Mouse (Mus musculus): ENCODE measurements at regions not wholly inside any gene's neighbourhood (a gene's known extent, or its start where the extent isn't known, plus 50 kb on each side); places are given as distances from the start of the nearest gene placed in this dataset.
A peak's percentile ranks its signal among the peaks of the same experiment; 100 is the strongest.

- no peaks in the 10 kb centered on the region for H3K4me1 ChIP-seq (ENCODE audit: insufficient read depth)
- no peaks in the 10 kb centered on the region for H3K9me3 ChIP-seq (ENCODE audit: low read depth, low read length)
- no peak overlapping the region for H3K27ac ChIP-seq (ENCODE audit: low read depth)
- TF ChIP-seq CTCF (IDR thresholded peaks at IDR 0.05; ENCODE audit: low read depth) = no peak
- no peak for DNase-seq
- no peak overlapping the region for H3K4me2 ChIP-seq
- no peak overlapping the region for H3K9ac ChIP-seq
- no peaks in the 10 kb centered on the region for H3K27me3 ChIP-seq (ENCODE audit: insufficient read depth, low read length)
- ATAC-seq (ENCODE audit: insufficient read depth) = no peak
- 70% methylated on average over 3 of the region's 3 CpGs for WGBS
- no peak overlapping the region for H3K4me3 ChIP-seq (ENCODE audit: low read depth, low read length)
- no peaks in the 10 kb centered on the region for H3K36me3 ChIP-seq (ENCODE audit: insufficient read depth)
Measured at GRCm38 (mm10) chr13:6237201-6237600, 310.7 kb upstream of the Pitrm1 start.

GRCm38 (mm10) chr13:6240855-6241254, 307.1 kb upstream of the Pitrm1 start:
- H3K4me2 ChIP-seq = no peak overlapping the region
- H3K9ac ChIP-seq = no peak overlapping the region
- no peak for DNase-seq
- H3K27ac ChIP-seq (ENCODE audit: low read depth) = no peak overlapping the region
- no peaks in the 10 kb centered on the region for H3K27me3 ChIP-seq (ENCODE audit: insufficient read depth, low read length)
- ATAC-seq (ENCODE audit: insufficient read depth) = no peak
- no peaks in the 10 kb centered on the region for H3K36me3 ChIP-seq (ENCODE audit: insufficient read depth)
- TF ChIP-seq CTCF (IDR thresholded peaks at IDR 0.05; ENCODE audit: low read depth) = no peak
- WGBS = 58% methylated on average over 3 of the region's 3 CpGs
- no peaks in the 10 kb centered on the region for H3K9me3 ChIP-seq (ENCODE audit: low read depth, low read length)
- H3K4me1 ChIP-seq (ENCODE audit: insufficient read depth) = no peaks in the 10 kb centered on the region
- H3K4me3 ChIP-seq (ENCODE audit: low read depth, low read length) = no peak overlapping the region

- no peak for ATAC-seq (ENCODE audit: insufficient read depth)
- H3K27ac ChIP-seq (ENCODE audit: low read depth) = no peak overlapping the region
- no peak overlapping the region for H3K4me3 ChIP-seq (ENCODE audit: low read depth, low read length)
- TF ChIP-seq CTCF (IDR thresholded peaks at IDR 0.05; ENCODE audit: low read depth) = no peak
- H3K4me2 ChIP-seq = no peak overlapping the region
- no peaks in the 10 kb centered on the region for H3K4me1 ChIP-seq (ENCODE audit: insufficient read depth)
- no peak for DNase-seq
- H3K9me3 ChIP-seq (ENCODE audit: low read depth, low read length) = no peaks in the 10 kb centered on the region
- H3K9ac ChIP-seq = no peak overlapping the region
- 83% methylated on average over 5 of the region's 5 CpGs for WGBS
- H3K36me3 ChIP-seq (ENCODE audit: insufficient read depth) = no peaks in the 10 kb centered on the region
- no peaks in the 10 kb centered on the region for H3K27me3 ChIP-seq (ENCODE audit: insufficient read depth, low read length)
Measured at GRCm38 (mm10) chr13:6241472-6242123, 306.4 kb upstream of the Pitrm1 start.

- DNase-seq (no peak), ATAC-seq (ENCODE audit: insufficient read depth) (no peak)
- no peak for TF ChIP-seq CTCF (IDR thresholded peaks at IDR 0.05; ENCODE audit: low read depth)
- H3K4me2 ChIP-seq = no peak overlapping the region
- no peak overlapping the region for H3K4me3 ChIP-seq (ENCODE audit: low read depth, low read length)
- H3K36me3 ChIP-seq (ENCODE audit: insufficient read depth) = no peaks in the 10 kb centered on the region
- H3K9me3 ChIP-seq (ENCODE audit: low read depth, low read length) = no peaks in the 10 kb centered on the region
- no peak overlapping the region for H3K9ac ChIP-seq
- 72% methylated on average over 3 of the region's 3 CpGs for WGBS
- no peaks in the 10 kb centered on the region for H3K27me3 ChIP-seq (ENCODE audit: insufficient read depth, low read length)
- H3K4me1 ChIP-seq (ENCODE audit: insufficient read depth) = no peaks in the 10 kb centered on the region
- H3K27ac ChIP-seq (ENCODE audit: low read depth) = no peak overlapping the region
Measured at GRCm38 (mm10) chr13:6250106-6250505, 297.8 kb upstream of the Pitrm1 start.

GRCm38 (mm10) chr13:6251025-6251862, 296.7 kb upstream of the Pitrm1 start:
- peak overlapping the region; percentile 27; the same call in 1 of the 2 replicates for H3K27ac ChIP-seq (ENCODE audit: low read depth)
- peak; percentile 77 for DNase-seq
- 59% methylated on average over 4 of the region's 4 CpGs for WGBS

GRCm38 (mm10) chr13:6252100-6252499, 295.8 kb upstream of the Pitrm1 start:
- DNase-seq (no peak), ATAC-seq (ENCODE audit: insufficient read depth) (no peak)
- Histone ChIP-seq H3K27ac (ENCODE audit: low read depth) (no peak overlapping the region), H3K4me2 (no peak overlapping the region), H3K9ac (no peak overlapping the region), H3K9me3 (ENCODE audit: low read depth, low read length) (no peaks in the 10 kb centered on the region), H3K4me3 (ENCODE audit: low read depth, low read length) (no peak overlapping the region), H3K4me1 (ENCODE audit: insufficient read depth) (no peaks in the 10 kb centered on the region), H3K27me3 (ENCODE audit: insufficient read depth, low read length) (no peaks in the 10 kb centered on the region), H3K36me3 (ENCODE audit: insufficient read depth) (no peaks in the 10 kb centered on the region)
- TF ChIP-seq CTCF (IDR thresholded peaks at IDR 0.05; ENCODE audit: low read depth) = no peak
- 63% methylated on average over 3 of the region's 3 CpGs for WGBS

More at GRCm38 (mm10) chr13:6251025-6251862, 296.7 kb upstream of the Pitrm1 start:
- peak; percentile 92 for ATAC-seq (ENCODE audit: insufficient read depth)
- no peak for TF ChIP-seq CTCF (IDR thresholded peaks at IDR 0.05; ENCODE audit: low read depth)
- H3K9me3 ChIP-seq (ENCODE audit: low read depth, low read length) = no peaks in the 10 kb centered on the region
- no peak overlapping the region for H3K4me3 ChIP-seq (ENCODE audit: low read depth, low read length)
- no peak overlapping the region for H3K9ac ChIP-seq
- no peaks in the 10 kb centered on the region for H3K27me3 ChIP-seq (ENCODE audit: insufficient read depth, low read length)
- no peaks in the 10 kb centered on the region for H3K36me3 ChIP-seq (ENCODE audit: insufficient read depth)
- no peaks in the 10 kb centered on the region for H3K4me1 ChIP-seq (ENCODE audit: insufficient read depth)
- H3K4me2 ChIP-seq = no peak overlapping the region

- no peak overlapping the region for H3K4me3 ChIP-seq (ENCODE audit: low read depth, low read length)
- H3K9me3 ChIP-seq (ENCODE audit: low read depth, low read length) = no peaks in the 10 kb centered on the region
- 84% methylated on average over 5 of the region's 5 CpGs for WGBS
- DNase-seq (no peak), ATAC-seq (ENCODE audit: insufficient read depth) (no peak)
- H3K9ac ChIP-seq = no peak overlapping the region
- no peaks in the 10 kb centered on the region for H3K27me3 ChIP-seq (ENCODE audit: insufficient read depth, low read length)
- no peak overlapping the region for H3K4me2 ChIP-seq
- no peak for TF ChIP-seq CTCF (IDR thresholded peaks at IDR 0.05; ENCODE audit: low read depth)
- H3K36me3 ChIP-seq (ENCODE audit: insufficient read depth) = no peaks in the 10 kb centered on the region
- no peak overlapping the region for H3K27ac ChIP-seq (ENCODE audit: low read depth)
- no peaks in the 10 kb centered on the region for H3K4me1 ChIP-seq (ENCODE audit: insufficient read depth)
Measured at GRCm38 (mm10) chr13:6255303-6255702, 292.6 kb upstream of the Pitrm1 start.
